Mouse (Mus musculus) embryonic facial prominence, embryonic 13.5 days (tissue): ENCODE measurements around the gene Fan1. TPM values are rescaled to one million over a fixed set of nuclear protein-coding genes. Genes with fewer than 3 reads are reported as not detected.

ENCODE experiments used
- ATAC-seq: fragments of 200-750 bp; cut with Nextera tagmentation; 2 replicates; pipeline ENCODE4 v1.8.0; 2017; ENCODE audit warnings: low read depth; ENCODE audit not compliant: insufficient number of reproducible peaks, insufficient read depth, low FRiP score, low TSS enrichment
- H3K27ac ChIP-seq: fragments of 300-500 bp; sonication (generic); 2 replicates; pipeline ENCODE4 v1.5.1; 2015; ENCODE audit warnings: moderate library complexity, mild to moderate bottlenecking, inconsistent platforms
- H3K27me3 ChIP-seq: fragments of 300-500 bp; sonication (generic); 2 replicates; pipeline ENCODE4 v1.6.1; 2015; ENCODE audit warnings: mild to moderate bottlenecking, inconsistent platforms
- H3K36me3 ChIP-seq: fragments of 300-500 bp; sonication (generic); 2 replicates; pipeline ENCODE4 v1.6.1; 2015; ENCODE audit warnings: mild to moderate bottlenecking, inconsistent platforms
- H3K4me1 ChIP-seq: fragments of 300-500 bp; sonication (generic); 2 replicates; pipeline ENCODE4 v1.6.1; 2015; ENCODE audit warnings: inconsistent platforms
- H3K4me2 ChIP-seq: fragments of 300-500 bp; sonication (generic); 2 replicates; pipeline ENCODE4 v1.6.1; 2015; ENCODE audit warnings: moderate library complexity, mild to moderate bottlenecking, inconsistent platforms
- H3K4me3 ChIP-seq: fragments of 300-500 bp; sonication (generic); 2 replicates; pipeline ENCODE4 v1.5.1; 2015; ENCODE audit warnings: mild to moderate bottlenecking, inconsistent platforms
- H3K9ac ChIP-seq: fragments of 300-500 bp; sonication (generic); 2 replicates; pipeline ENCODE4 v1.6.1; 2015; ENCODE audit warnings: mild to moderate bottlenecking, inconsistent platforms
- H3K9me3 ChIP-seq: fragments of 300-500 bp; sonication (generic); 2 replicates; pipeline ENCODE4 v1.6.1; 2016; ENCODE audit warnings: inconsistent platforms
- WGBS: fragments of 180-500 bp; shearing (Covaris S2); methylation state at CpG from one replicate; pipeline ENCODE4 v1.1.7; 2015; ENCODE audit warnings: mixed read lengths; 5-methylcytosine and 5-hydroxymethylcytosine counted together
- polyA plus RNA-seq: library from polyadenylated mRNA; unstranded; fragments of >200 nt; fragmentation: Nextera tagmentation; extraction: Ambion mirVana; gene quantifications from 2 replicates; pipeline ENCODE4 v1.2.1, GENCODE M21; 2015

Fan1 gene
- polyA plus RNA-seq, 1 experiment from 2014 or later: 12.5 TPM

DNA sequence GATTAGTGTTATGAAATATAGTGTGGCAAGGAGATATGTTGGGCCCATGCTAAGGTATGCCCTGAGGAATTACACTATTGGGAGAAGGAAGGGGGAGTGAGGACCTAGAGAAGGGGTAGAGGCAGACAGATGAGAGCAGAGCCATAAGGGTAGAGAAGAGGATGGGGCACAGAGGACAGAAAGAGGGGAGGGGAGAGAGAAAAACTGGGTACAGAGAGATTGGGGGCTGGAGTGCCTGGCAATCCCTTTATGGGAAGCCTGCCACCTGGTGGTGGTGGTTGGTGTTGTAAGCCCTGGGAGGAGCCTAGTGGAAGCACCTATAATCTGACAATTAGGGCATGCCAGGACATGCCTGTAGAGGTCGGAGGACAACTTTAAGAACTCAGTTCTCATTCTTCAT, 47.0 kb downstream of the Fan1 start:
- H3K36me3 ChIP-seq: peaks cover 45% of the 10 kb centered on the region
- ATAC-seq: peak; percentile 69; the same call in 1 of the 2 replicates
- no peaks in the 10 kb centered on the region for H3K27me3 ChIP-seq
- no peak overlapping the region for H3K9ac ChIP-seq
- no peak overlapping the region for H3K27ac ChIP-seq
- no peaks in the 10 kb centered on the region for H3K9me3 ChIP-seq
- H3K4me2 ChIP-seq: no peak overlapping the region
- 17% methylated on average over 1 of the region's 1 CpGs for WGBS
- H3K4me1 ChIP-seq: no peaks in the 10 kb centered on the region
- H3K4me3 ChIP-seq: no peak overlapping the region

DNA sequence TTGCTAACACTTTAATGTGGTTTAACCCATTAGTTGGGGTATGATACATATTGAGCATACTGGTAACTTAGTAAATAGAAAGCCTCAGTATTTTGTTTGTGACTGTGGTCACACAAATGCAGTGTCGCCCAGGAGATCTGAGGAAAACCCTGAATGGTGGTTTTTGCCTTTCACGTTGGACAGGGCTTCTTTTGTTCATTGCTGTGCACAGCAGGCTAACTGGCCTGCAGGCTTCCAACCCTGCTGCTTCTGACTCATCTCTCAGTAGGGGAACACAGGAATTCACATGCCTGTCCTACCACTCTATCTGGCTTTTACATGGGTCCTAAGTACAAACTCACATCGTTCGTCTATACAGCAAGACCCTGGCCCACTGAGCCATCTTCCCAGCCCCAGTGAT, 52.2 kb downstream of the Fan1 start:
- 65% methylated on average over 4 of the region's 4 CpGs for whole genome bisulfite sequencing
- no peak for ATAC-seq
- Histone ChIP-seq H3K9ac (no peak overlapping the region), H3K4me2 (no peak overlapping the region), H3K27me3 (no peaks in the 10 kb centered on the region), H3K4me3 (no peak overlapping the region), H3K36me3 (peaks cover 63% of the 10 kb centered on the region), H3K27ac (no peak overlapping the region), H3K9me3 (no peaks in the 10 kb centered on the region), H3K4me1 (no peaks in the 10 kb centered on the region)

DNA sequence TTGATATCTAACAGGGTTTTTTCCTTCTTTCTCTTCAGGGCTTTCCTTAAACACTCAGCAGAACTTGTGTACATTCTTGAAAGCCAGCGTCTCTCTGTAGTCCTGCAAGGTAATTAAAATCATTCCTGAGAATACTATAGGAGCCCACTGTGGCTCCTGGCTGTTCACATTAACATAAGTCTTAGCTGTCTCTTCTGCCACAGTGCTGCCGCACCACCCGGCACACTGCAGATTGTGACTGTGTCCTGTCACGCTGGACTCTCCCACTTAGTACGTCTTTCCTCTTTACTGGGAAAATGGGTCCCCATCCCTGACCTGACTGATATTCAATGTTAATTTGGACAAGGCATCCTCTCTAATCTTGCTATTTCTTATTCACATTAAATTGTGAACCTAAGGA, 52.8 kb downstream of the Fan1 start:
- Histone ChIP-seq H3K9ac (no peak overlapping the region), H3K4me2 (no peak overlapping the region), H3K27ac (no peak overlapping the region), H3K4me3 (no peak overlapping the region), H3K27me3 (no peaks in the 10 kb centered on the region), H3K36me3 (peaks cover 66% of the 10 kb centered on the region), H3K4me1 (no peaks in the 10 kb centered on the region), H3K9me3 (no peaks in the 10 kb centered on the region)
- 65% methylated on average over 5 of the region's 5 CpGs for WGBS
- ATAC-seq: no peak

DNA sequence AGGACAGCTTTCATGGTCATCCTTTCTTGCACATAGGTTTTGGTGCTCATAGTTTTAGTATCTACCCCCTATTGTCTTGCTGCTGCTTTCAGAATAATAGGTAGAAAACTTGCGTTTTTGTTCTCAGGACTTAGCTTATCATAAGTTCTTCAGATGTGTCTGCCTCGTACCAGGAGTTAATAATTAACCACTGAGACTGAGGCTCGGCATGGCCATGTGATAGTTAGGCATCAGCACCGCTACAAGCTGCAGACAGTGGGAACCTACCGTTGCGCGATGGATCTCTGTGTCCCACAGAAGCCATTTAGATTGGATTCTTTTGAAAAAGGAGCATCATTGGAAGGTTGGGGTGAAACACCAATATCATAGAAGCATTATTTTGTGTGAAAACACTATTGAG, 61.1 kb downstream of the Fan1 start:
- Histone ChIP-seq H3K27me3 (no peaks in the 10 kb centered on the region), H3K9ac (no peak overlapping the region), H3K4me2 (no peak overlapping the region), H3K4me3 (no peak overlapping the region), H3K27ac (no peak overlapping the region), H3K9me3 (no peaks in the 10 kb centered on the region), H3K4me1 (no peaks in the 10 kb centered on the region), H3K36me3 (peaks cover 46% of the 10 kb centered on the region)
- ATAC-seq: no peak
- WGBS: 93% methylated on average over 7 of the region's 7 CpGs

DNA sequence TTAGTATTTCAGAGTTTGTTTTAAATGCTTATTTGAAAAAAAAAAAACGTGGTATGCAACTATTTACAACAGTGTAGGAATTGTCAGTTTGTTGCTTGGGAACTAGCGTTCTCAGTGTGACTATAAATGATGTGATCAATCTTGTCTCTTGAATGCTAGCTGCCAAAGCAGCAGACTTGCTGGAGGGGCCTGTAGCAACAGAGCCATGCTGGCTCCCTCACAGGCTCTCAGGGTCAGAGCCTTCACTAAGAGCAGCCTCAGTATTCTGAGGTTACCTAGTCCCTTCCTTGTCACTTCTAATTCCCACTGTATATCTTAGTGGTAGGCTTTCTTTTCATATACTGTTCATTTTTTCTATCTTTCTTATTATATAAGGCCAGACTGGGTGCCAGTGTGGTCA, 63.1 kb downstream of the Fan1 start:
- Histone ChIP-seq H3K36me3 (peaks cover 31% of the 10 kb centered on the region), H3K4me2 (no peak overlapping the region), H3K27ac (no peak overlapping the region), H3K9ac (no peak overlapping the region), H3K9me3 (no peaks in the 10 kb centered on the region), H3K4me1 (no peaks in the 10 kb centered on the region), H3K4me3 (no peak overlapping the region), H3K27me3 (no peaks in the 10 kb centered on the region)
- ATAC-seq: no peak
- WGBS: 71% methylated on average over 2 of the region's 2 CpGs

DNA sequence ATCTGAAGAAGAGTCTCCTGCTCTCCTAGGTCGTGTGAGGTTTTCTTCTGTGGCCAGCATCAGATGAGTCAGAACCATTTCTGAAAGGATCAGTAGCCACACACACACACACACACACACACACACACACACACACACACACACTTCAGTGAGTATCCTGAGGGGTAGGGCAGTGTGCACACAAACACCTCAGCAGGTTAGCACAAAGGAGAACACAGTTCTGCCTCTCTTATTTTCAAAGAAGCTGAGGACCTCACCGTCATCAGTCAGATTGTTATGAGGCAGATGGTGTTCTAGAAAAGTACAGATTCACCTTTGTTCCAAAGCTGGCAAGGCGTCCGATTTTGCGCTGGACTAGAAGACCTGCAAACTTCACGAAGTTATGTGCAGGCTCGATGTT, 63.7 kb downstream of the Fan1 start:
- Histone ChIP-seq H3K9ac (no peak overlapping the region), H3K27ac (no peak overlapping the region), H3K4me2 (no peak overlapping the region), H3K36me3 (peaks cover 26% of the 10 kb centered on the region), H3K9me3 (no peaks in the 10 kb centered on the region), H3K4me3 (no peak overlapping the region), H3K27me3 (no peaks in the 10 kb centered on the region), H3K4me1 (no peaks in the 10 kb centered on the region)
- no peak for ATAC-seq
- 89% methylated on average over 7 of the region's 7 CpGs for WGBS

Other genes starting within 250 kb of the Fan1 start
- 1.5 and 1.6 TPM in 2 replicates for gene Trpm1, start 220.3 kb downstream of the Fan1 start, polyA plus RNA-seq
- 13.6 and 14.5 TPM in 2 replicates for gene Mtmr10, start 86.4 kb downstream of the Fan1 start, polyA plus RNA-seq
- 48.6 and 49.5 TPM in 2 replicates for gene Mphosph10, start 18.2 kb upstream of the Fan1 start, polyA plus RNA-seq
- gene Mcee, start 18.5 kb upstream of the Fan1 start, polyA plus RNA-seq: 55.7 and 58.3 TPM in 2 replicates
- gene Apba2, start 127.6 kb upstream of the Fan1 start, polyA plus RNA-seq: 10.8 and 11.4 TPM in 2 replicates